Mouse (Mus musculus) induced T-regulatory cell, adult 2 months (primary cell): Measurements from ENCODE around the gene Gca.
"Not testable (repeated sequence)": the region's sequence is repeated elsewhere in the genome, so short reads cannot be mapped to it uniquely, and the experiment has no call there.

Experiments
- DNase-seq: peaks from one replicate; pipeline ENCODE4 v3.0.0-alpha.2; 2012; ENCODE audit warnings: low read depth

Gca gene

DNA sequence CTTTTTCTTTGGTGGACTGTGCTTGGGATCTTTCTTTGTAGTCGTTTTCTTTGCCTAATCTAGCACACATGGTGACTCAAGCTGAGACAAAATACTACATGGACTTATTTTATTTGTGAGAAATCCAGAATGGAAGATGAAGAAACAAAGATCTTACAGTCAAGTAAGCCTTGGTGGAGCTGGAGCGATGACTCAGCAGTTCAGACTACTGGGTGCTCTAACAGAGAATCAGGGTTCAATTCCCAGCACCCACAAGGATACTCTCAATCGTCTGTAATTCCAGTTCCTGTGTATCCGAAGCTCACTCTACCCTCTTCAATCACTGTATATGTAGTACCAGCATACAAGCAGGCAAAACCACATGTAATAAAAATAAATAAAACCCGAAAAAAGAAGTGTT lies 6.2 kb downstream of the Gca start:
- DNase-seq: no peak

DNA sequence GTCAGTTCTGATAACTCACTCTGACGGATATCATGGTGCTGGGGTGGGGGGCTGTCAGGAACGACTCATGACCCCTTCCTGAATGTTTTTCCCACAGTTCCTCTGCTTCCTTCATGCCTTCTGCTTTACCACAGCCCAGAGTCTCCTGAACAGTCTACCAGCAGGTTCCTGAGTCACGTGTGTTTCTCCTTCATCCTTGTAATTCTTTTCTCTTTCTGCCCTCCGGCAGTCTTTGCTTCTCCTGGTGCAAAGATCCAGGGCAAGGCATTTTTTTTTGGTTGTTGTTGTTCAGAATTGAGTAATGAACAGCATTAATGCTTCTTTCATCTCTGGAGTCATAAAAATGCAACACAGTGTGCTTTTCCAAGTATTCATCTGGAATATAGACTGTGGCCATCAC lies 6.7 kb downstream of the Gca start:
- DNase-seq: no peak

GRCm38 (mm10) chr2:62672788-62673187 lies 8.7 kb downstream of the Gca start:
- DNase-seq: no peak

- no peak for DNase-seq
These were observed 17.6 kb downstream of the Gca start for GRCm38 (mm10) chr2:62681667-62682066.

DNA sequence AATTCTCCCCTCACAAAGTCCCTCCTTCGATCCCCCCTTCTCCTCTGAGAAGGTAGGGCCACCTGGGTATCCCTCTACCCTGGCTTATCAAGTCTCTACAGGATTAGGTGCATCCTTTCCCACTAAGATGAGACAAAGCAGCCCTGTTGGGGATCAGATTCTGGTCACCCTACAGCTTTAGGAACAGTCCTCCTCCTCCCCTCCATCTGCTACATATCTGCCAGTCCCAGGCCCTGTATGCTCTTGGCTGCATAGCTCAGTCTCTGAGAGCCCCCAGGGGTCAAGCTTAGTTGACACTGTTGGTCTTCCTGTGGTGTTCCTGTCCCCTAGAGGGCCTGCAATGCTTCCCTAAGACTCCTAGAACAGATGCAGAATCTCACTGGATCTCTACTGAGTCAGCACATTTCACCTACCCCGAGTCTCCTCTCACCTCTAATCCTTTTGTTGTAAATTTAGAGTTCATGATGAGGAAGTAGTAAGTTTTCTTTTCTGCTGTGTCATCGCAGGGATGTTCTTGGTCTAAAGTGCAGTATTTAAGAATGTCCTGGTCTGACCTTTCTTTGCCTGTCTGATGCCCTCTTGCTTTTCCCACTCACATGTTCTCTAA lies 21.0 kb downstream of the Gca start:
- DNase-seq: no peak

DNA sequence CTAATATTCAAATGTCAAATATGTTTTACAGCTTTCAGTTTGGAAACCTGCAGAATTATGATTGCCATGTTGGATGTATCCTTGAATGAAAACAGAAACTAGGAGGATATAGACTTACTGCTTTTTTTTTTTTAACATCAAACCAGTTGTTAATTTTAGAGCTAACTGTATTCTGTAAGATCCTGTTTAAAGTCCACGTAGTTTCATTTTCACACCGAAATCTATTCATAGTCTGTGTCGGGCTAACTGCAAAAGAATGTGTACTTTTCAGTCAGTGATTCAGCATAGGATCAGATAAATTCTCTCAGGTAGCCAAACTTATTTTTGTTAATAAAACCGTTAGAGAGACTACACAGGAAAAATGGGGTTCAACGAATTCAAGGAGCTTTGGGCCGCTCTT lies 21.8 kb downstream of the Gca start:
- DNase-seq: no peak

DNA sequence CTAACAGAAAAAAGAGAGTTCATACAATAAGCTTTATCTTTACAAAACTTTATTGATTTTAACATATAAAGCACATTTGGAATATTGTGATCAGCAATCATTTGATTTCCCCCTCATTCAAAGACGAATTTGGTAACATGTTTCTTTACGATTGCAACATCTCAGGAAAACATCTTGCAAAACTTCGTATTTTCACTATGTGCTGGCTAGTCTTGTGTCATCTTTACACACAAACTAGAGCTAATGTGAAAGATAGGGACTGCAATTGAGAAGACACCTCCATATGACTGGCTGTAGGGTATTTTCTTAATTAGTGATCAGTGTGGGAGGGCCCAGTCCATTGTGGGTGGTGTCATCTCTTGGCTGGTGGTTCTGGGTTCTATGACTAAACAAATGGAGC lies 42.2 kb downstream of the Gca start:
- DNase-seq: no peak

- no peak for DNase-seq
These were observed 45.5 kb downstream of the Gca start for GRCm38 (mm10) chr2:62709633-62710032.

DNA sequence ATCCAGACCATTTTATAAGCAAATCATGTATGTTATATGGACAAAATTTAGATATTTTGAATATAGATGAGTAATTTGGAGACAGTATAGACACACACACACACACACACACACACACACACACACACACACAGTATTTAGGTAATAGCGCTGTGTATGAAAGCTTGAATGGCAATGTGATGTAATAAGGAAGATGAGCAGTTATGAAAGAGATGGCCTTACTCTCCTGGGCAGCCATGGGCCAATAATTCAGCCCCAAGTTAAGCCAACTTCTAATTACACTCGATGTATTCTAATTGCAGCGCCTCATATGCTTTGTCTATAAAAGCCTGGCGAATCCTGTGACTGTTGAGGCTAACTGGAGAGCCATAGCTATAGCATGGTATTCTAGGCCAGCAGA lies 50.3 kb downstream of the Gca start:
- not testable (repeated sequence) for DNase-seq

GRCm38 (mm10) chr2:62715260-62715659 lies 51.2 kb downstream of the Gca start:
- DNase-seq: no peak

GRCm38 (mm10) chr2:62717270-62717669 lies 53.2 kb downstream of the Gca start:
- no peak for DNase-seq

- DNase-seq: no peak
These were observed 54.3 kb downstream of the Gca start for GRCm38 (mm10) chr2:62718411-62718810.

DNA sequence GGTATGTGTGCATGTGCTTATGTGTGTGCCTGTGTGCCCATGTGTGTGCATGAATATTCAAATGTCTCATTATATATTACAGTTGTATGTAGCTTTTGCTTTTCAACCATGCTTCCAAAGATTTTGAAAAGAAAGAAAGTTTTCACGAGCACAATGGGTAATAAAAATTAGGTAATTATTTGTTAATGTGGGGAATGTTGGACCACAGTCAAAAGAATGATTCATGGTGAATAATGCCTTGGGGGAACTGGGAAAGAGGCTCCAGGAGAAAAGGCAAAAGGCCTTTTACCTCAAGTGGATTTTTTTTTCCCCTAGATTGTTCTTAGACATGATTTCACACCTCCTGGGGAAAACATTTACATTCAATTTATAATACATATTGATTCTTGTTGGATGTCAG lies 61.9 kb downstream of the Gca start:
- no peak for DNase-seq

DNA sequence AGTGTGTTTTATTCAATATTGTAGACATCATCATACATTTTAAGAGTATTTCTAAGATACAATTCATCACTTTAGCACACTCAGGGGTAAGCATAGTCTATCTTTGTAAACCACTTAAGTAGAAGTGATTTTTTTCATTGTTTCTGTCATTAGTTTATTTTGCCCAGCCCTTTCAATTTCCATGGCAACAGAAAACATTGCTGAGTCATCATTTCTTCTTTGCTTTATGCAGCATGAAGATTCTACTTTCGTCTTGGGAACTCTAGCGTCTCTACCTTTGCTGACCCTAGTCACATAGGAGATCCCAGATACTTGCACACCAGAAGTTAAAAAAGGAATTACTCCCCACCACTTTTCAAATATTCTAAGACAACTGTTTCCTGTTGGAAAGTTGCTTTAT lies 63.6 kb downstream of the Gca start:
- no peak for DNase-seq

DNA sequence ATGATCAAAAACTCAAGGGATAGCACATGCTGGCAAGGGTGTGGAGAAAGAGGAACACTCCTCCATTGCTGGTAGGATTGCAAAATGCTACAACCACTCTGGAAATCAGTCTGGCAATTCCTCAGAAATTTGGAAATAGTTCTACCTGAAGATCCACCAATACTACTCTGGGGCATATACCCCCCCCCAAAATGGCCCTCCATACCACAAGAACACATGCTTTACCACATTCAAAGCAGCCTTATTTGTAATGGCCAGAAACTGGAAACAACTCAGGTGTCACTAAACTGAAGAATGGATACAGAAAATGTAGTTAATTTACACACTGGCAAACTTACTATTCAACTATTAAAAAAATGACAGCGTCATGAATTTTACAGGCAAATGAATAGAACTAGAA lies 66.6 kb downstream of the Gca start:
- no peak for DNase-seq

GRCm38 (mm10) chr2:62743098-62743497 lies 79.0 kb downstream of the Gca start:
- no peak for DNase-seq
